Mouse (Mus musculus) layer of hippocampus, adult 18-20 months (tissue): ENCODE measurements around the gene Krt26. TPM values are rescaled to one million over a fixed set of nuclear protein-coding genes. Genes with fewer than 3 reads are reported as not detected.

ENCODE experiments used
- DNase-seq, 2 experiments: peaks; one replicate each; pipeline ENCODE4 v3.0.0; 2022; ENCODE audit warnings: low spot score in 2 of 2
- total RNA-seq, 2 experiments: library from RNA; stranded (reverse); gene quantifications; 2 replicates each; pipeline ENCODE4 v1.2.3; 2021

The Krt26 gene
- total RNA-seq, 2 experiments from 2014 or later = not detected

GRCm38 (mm10) chr11:99284833-99285312 lies 52.9 kb downstream of the Krt26 start, which contains the start of gene Krt24:
TSS of gene Krt24 (minus strand) at chr11:99285262.
- DNase-seq = no peak

GRCm38 (mm10) chr11:99284011-99284410 lies 53.8 kb downstream of the Krt26 start:
- DNase-seq = peak; percentile 11 to 45

GRCm38 (mm10) chr11:99283334-99283733 lies 54.4 kb downstream of the Krt26 start:
- DNase-seq = no peak

GRCm38 (mm10) chr11:99281116-99281515 lies 56.6 kb downstream of the Krt26 start:
- DNase-seq = no peak

GRCm38 (mm10) chr11:99279986-99280385 lies 57.8 kb downstream of the Krt26 start:
- DNase-seq = no peak

Other genes with a start within 250 kb of the Krt26 start
- gene Tns4, start 248.7 kb downstream of the Krt26 start, total RNA-seq = under 1 TPM; 0.08 to 0.32 TPM
- not detected for gene Ccr7, start 182.9 kb downstream of the Krt26 start, total RNA-seq
- 10 to 100 TPM; 54.5 to 55.7 TPM for gene Smarce1, start 106.9 kb downstream of the Krt26 start, total RNA-seq
- 10 to 100 TPM; 22.1 to 24.5 TPM for gene Krt222, start 93.9 kb downstream of the Krt26 start, total RNA-seq
- not detected for gene Krt24, start 52.7 kb downstream of the Krt26 start, total RNA-seq
- not detected for gene Krt25, start 15.0 kb downstream of the Krt26 start, total RNA-seq
- gene Krt27, start 13.1 kb upstream of the Krt26 start, total RNA-seq = not detected
- under 1 TPM; 0.20 to 0.25 TPM for gene Krt28, start 36.9 kb upstream of the Krt26 start, total RNA-seq
- gene Krt10, start 51.4 kb upstream of the Krt26 start, total RNA-seq = 10 to 100 TPM; 12.2 to 13.4 TPM
- gene Krt12, start 84.3 kb upstream of the Krt26 start, total RNA-seq = 1 to 10 TPM; 1.0 to 1.1 TPM
- not detected for gene Krt20, start 100.2 kb upstream of the Krt26 start, total RNA-seq
- gene Krt23, start 155.2 kb upstream of the Krt26 start, total RNA-seq = not detected
- not detected for gene Krt39, start 183.4 kb upstream of the Krt26 start, total RNA-seq
- gene Krt40, start 205.2 kb upstream of the Krt26 start, total RNA-seq = not detected
- not detected for gene Krtap3-3, start 212.9 kb upstream of the Krt26 start, total RNA-seq
- gene Krtap3-2, start 218.9 kb upstream of the Krt26 start, total RNA-seq = not detected
- gene Gm11939, start 221.5 kb upstream of the Krt26 start, total RNA-seq = not detected
- not detected for gene Krtap3-1, start 228.7 kb upstream of the Krt26 start, total RNA-seq
- not detected for gene Krtap1-5, start 243.1 kb upstream of the Krt26 start, total RNA-seq
- gene Krtap1-4, start 245.7 kb upstream of the Krt26 start, total RNA-seq = not detected